Mouse (Mus musculus) NIH3T3 (cell line): ENCODE measurements around the gene Tmem126b.

Experiments
- DNase-seq: peaks from one replicate; pipeline ENCODE4 v3.0.0-alpha.2; 2012; ENCODE audit warnings: low read depth

Tmem126b gene

GRCm38 (mm10) chr7:90426020-90427001 is 49.5 kb downstream of the Tmem126b start, which contains the start of gene Ccdc89:
TSS of gene Ccdc89 (plus strand) at chr7:90426577.
- peak; percentile 88 for DNase-seq
